Mouse (Mus musculus): Measurements from ENCODE around the gene Lrp2.
A peak's percentile ranks its signal among the peaks of the same experiment; 100 is the strongest.

DNA sequence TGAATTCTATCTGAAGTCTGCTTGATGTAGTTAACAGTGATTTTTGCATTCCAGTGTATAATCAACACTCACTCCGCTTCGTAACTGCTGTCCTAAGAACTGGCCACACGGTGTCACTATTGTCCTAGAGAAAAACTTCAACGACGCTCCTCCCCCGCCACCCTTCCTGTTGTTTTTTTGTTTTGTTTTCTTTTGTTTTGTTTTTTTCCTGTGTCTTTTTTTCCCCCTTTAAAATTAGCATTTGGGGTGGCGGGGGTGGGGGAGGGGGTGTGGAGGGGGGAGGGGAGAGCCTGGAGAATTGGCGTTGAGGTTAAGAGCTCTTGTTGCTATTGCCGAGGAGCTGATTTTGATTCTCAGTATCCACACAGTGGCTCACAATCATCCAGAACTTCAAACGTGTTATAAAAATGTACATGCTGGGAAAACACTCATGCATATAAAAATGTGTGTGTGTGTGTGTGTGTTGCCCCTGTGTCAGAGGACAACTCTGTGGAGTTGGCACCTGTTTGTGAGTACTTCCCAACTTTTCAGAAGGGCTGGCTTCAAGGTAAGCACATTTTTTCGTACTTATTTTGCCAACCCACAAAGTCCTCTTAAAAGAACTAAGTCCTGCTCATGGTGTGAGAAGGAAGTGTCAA, 49.3 kb upstream of the Lrp2 start:
- TF ChIP-seq CTCF (IDR thresholded peaks at IDR 0.05; ENCODE audit: low read depth, low read length) (0 out of 2 replicates have a peak, but pooled peaks have one; percentile 22), TAL1 (conservative IDR thresholded peaks at IDR 0.05; ENCODE audit: low read depth, low read length) (no peak), GATA1 (IDR thresholded peaks at IDR 0.05; ENCODE audit: borderline replicate concordance, low read length) (no peak), POLR2AphosphoS5 (IDR thresholded peaks at IDR 0.05; ENCODE audit: insufficient replicate concordance, low read depth, low read length) (no peak)
